ENCODE assay signal across 11 mouse cellular contexts in the genomic region with DNA sequence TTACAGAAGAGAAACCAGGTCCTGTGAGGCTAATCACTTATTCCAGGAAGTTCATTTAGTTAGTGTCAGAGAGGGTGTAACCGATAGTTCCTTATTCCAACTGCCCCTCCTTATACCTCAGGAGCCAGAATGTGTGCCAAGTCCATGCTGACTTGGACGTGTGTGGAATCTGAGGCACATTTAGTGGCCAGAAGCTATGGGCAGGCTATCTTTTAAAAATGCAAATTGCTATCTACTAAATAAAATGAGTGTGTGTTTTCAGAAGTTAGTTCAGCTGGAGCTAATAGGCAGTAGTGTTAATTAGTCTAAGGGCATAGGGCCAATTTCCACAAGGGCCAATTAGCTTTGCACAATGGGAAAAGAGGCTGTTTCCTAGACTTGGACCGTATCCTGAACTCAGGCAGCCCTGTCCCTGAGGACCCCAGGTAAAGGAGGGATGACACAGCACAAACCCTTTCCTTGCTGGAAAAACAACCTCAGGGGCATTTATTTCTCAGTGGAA.
A peak's percentile ranks its signal among the peaks of the same experiment; 100 is the strongest.
DNase-seq lines count a peak whose midpoint lies in the region; ATAC-seq and TF ChIP-seq lines count a peak whose summit lies in the region.
"Had no signal": no experiment of that assay in that cellular context is flagged by ENCODE, and none has a peak within 500 bp of the region (broad histone marks: within the 10 kb centered on the region; RNA-seq: fewer than 3 reads in every experiment).

No protein-coding gene starts in this region.

- no peak overlapping the region for H3K4me2 ChIP-seq in hindbrain, embryonic 12.5 days (replicated peaks)
- H3K4me2 ChIP-seq in forebrain, embryonic 14.5 days (ENCODE audit: low read length), result peak overlapping the region; percentile 25; the same call in 1 of the 2 replicates
- H3K4me2 ChIP-seq in hindbrain, postnatal 0 days (ENCODE audit: low read depth, low read length), result no peak overlapping the region
- H3K4me2 ChIP-seq: embryonic facial prominence, embryonic 13.5 days had no signal

- peaks cover 55% of the 10 kb centered on the region for H3K4me1 ChIP-seq in hindbrain, embryonic 10.5 days (replicated peaks)
- H3K4me1 ChIP-seq in hindbrain, embryonic 12.5 days, result peaks cover 47% of the 10 kb centered on the region
- peaks cover 43% of the 10 kb centered on the region for H3K4me1 ChIP-seq in forebrain, embryonic 14.5 days (ENCODE audit: control insufficient read depth, insufficient read depth, low read length)
- peaks cover 14% of the 10 kb centered on the region; the same call in 1 of the 2 replicates for H3K4me1 ChIP-seq in hindbrain, postnatal 0 days (ENCODE audit: insufficient read depth, low read length)

- peaks cover 2% of the 10 kb centered on the region; the same call in 1 of the 2 replicates for H3K27me3 ChIP-seq in hindbrain, embryonic 10.5 days (ENCODE audit: insufficient read depth, poor library complexity, severe bottlenecking)
- no peaks in the 10 kb centered on the region for H3K27me3 ChIP-seq in hindbrain, embryonic 12.5 days
- H3K27me3 ChIP-seq in forebrain, embryonic 14.5 days (replicated peaks; ENCODE audit: control insufficient read depth, insufficient read depth, low read length), result no peaks in the 10 kb centered on the region
- H3K27me3 ChIP-seq in hindbrain, postnatal 0 days (ENCODE audit: insufficient read depth, low read length), result no peaks in the 10 kb centered on the region

- H3K27ac ChIP-seq in hindbrain, embryonic 10.5 days, result peak overlapping the region; percentile 30; the same call in 1 of the 2 replicates
- H3K27ac ChIP-seq in hindbrain, embryonic 12.5 days, result no peak overlapping the region
- H3K27ac ChIP-seq in forebrain, embryonic 14.5 days (ENCODE audit: low read depth, low read length), result no peak overlapping the region
- no peak overlapping the region for H3K27ac ChIP-seq in hindbrain, postnatal 0 days
- H3K27ac ChIP-seq: embryonic facial prominence, embryonic 13.5 days; liver, embryonic 14.5 days had no signal

- ATAC-seq in hindbrain, embryonic 12.5 days (ENCODE audit: low FRiP score), result no peak
- peak; percentile 89 for ATAC-seq in common myeloid progenitor, adult 5-6 weeks (replicated peaks; ENCODE audit: low read depth, poor library complexity, severe bottlenecking)
- ATAC-seq in forebrain, embryonic 14.5 days, result peak; percentile 91
- 0 out of 2 replicates have a peak, but pooled peaks have one; percentile 40 for ATAC-seq in hindbrain, postnatal 0 days
- ATAC-seq in erythroid progenitor cell, adult 5-6 weeks (replicated peaks; ENCODE audit: low FRiP score, poor library complexity, severe bottlenecking), result no peak

- no peaks in the 10 kb centered on the region for H3K36me3 ChIP-seq in hindbrain, embryonic 10.5 days
- no peaks in the 10 kb centered on the region for H3K36me3 ChIP-seq in hindbrain, embryonic 12.5 days
- no peaks in the 10 kb centered on the region for H3K36me3 ChIP-seq in forebrain, embryonic 14.5 days (ENCODE audit: control insufficient read depth, insufficient read depth, low read length)
- H3K36me3 ChIP-seq in hindbrain, postnatal 0 days (ENCODE audit: insufficient read depth, low read length), result no peaks in the 10 kb centered on the region
- H3K36me3 ChIP-seq: embryonic facial prominence, embryonic 13.5 days had no signal

- H3K9ac ChIP-seq in hindbrain, embryonic 12.5 days, result no peak overlapping the region
- no peak overlapping the region for H3K9ac ChIP-seq in forebrain, embryonic 14.5 days (ENCODE audit: low read length)
- no peak overlapping the region for H3K9ac ChIP-seq in hindbrain, postnatal 0 days (replicated peaks; ENCODE audit: low read length)
- H3K9ac ChIP-seq: embryonic facial prominence, embryonic 13.5 days; liver, embryonic 14.5 days had no signal

- no peak overlapping the region for H3K4me3 ChIP-seq in hindbrain, embryonic 10.5 days
- H3K4me3 ChIP-seq in hindbrain, embryonic 12.5 days, result no peak overlapping the region
- no peak overlapping the region for H3K4me3 ChIP-seq in forebrain, embryonic 14.5 days (ENCODE audit: low read depth, low read length)
- no peak overlapping the region for H3K4me3 ChIP-seq in hindbrain, postnatal 0 days (ENCODE audit: low read length)
- H3K4me3 ChIP-seq: embryonic facial prominence, embryonic 13.5 days had no signal

- no peak for TF ChIP-seq CTCF in hindbrain, postnatal 0 days (IDR thresholded peaks at IDR 0.05; ENCODE audit: low read depth)

- WGBS in hindbrain, embryonic 10.5 days, result 62% methylated on average over 3 of the region's 3 CpGs
- 33% methylated on average over 3 of the region's 3 CpGs for WGBS in hindbrain, embryonic 12.5 days
- 7% methylated on average over 3 of the region's 3 CpGs for WGBS in forebrain, embryonic 14.5 days
- WGBS in hindbrain, postnatal 0 days, result 23% methylated on average over 3 of the region's 3 CpGs

- no peaks in the 10 kb centered on the region for H3K9me3 ChIP-seq in hindbrain, embryonic 10.5 days
- H3K9me3 ChIP-seq in hindbrain, embryonic 12.5 days (replicated peaks), result no peaks in the 10 kb centered on the region
- H3K9me3 ChIP-seq in forebrain, embryonic 14.5 days (replicated peaks; ENCODE audit: control insufficient read depth, low read length), result no peaks in the 10 kb centered on the region
- no peaks in the 10 kb centered on the region for H3K9me3 ChIP-seq in hindbrain, postnatal 0 days (ENCODE audit: low read length)
- H3K9me3 ChIP-seq: embryonic facial prominence, embryonic 13.5 days had no signal

- DNase-seq in hindbrain, embryonic 10.5 days (ENCODE audit: low spot score), result no peak
- peak; percentile 93 for DNase-seq in forebrain, embryonic 14.5 days (ENCODE audit: low spot score)
- peak; percentile 51 for DNase-seq in hindbrain, postnatal 0 days (ENCODE audit: low spot score)
- DNase-seq in layer of hippocampus, adult 9-10 months (ENCODE audit: low spot score), result no peak
- DNase-seq: adrenal gland, postnatal 36 days; cerebellum, adult 11-12 months had no signal

Comparison
In these comparisons a context has a peak if more than half of its experiments do, and no peak if none do; other contexts are left out.
1. DNase-seq: peak in forebrain, embryonic 14.5 days (single experiment) and hindbrain, postnatal 0 days (single experiment); none in hindbrain, embryonic 10.5 days (single experiment) and layer of hippocampus, adult 9-10 months (single experiment).
2. ATAC-seq: peak in common myeloid progenitor, adult 5-6 weeks (single experiment), forebrain, embryonic 14.5 days (single experiment) and hindbrain, postnatal 0 days (single experiment); none in hindbrain, embryonic 12.5 days (single experiment) and erythroid progenitor cell, adult 5-6 weeks (single experiment).